Mouse (Mus musculus): ENCODE data around the gene Edem3. TPM values are rescaled to one million over a fixed set of nuclear protein-coding genes. Genes with fewer than 3 reads are reported as not detected.

Edem3 gene
- polyA plus RNA-seq (2015; fragmentation: Nextera tagmentation; extraction: Ambion mirVana) = 18.2 and 18.5 TPM in 2 replicates

DNA sequence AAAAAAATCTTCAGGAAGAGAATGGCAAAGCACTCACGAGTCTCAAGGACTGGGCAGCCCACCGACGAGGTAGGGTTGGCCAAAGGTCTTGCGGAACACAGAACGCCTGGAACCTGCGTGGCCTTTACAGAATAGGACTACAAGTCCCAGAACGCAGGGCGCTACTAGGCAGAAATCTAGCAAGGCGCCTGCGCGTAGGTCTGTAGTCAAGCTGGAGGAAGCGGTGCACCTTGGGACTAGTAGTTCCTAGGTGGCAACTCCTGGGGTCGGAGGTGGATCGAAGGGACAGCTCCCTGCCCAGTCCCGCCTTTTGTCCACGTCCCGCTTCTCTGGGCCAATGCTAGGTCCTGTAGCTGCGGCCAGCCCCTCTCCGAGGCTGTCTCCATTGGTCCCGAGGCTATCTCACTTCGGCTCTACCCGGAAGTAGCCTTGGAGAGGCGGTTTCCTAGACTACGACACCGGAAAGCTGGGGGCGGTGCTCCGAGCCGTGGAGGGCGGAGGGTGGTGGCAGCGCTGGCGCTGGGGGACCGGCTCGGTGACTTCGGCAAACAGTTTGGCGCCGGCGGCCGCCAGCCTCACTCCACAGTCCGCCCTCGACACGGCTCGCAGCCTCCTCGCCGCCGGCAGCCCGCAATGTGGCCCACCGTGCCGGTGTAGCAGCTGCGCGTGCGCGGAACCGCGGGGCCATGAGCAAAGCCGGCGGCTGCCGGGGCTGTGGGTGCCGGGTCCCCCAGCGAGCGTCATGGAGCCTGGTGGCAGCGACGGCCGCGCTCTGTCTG, at the start of gene Edem3:
Gene Edem3 (plus strand): TSS at position 491 of the 779 bp plus-strand sequence.
- no peaks in the 10 kb centered on the region for H3K27me3 ChIP-seq
- peak within 1 kb of the TSS; percentile 83 for H3K9ac ChIP-seq
- no peaks in the 10 kb centered on the region for H3K9me3 ChIP-seq
- peaks cover 16% of the 10 kb centered on the region for H3K4me1 ChIP-seq (replicated peaks)
- H3K36me3 ChIP-seq = 0 out of 2 replicates have a peak, but pooled peaks cover 3% of the 10 kb centered on the region
- peak within 1 kb of the TSS; percentile 90 for H3K4me3 ChIP-seq
- peak; percentile 99 for ATAC-seq (ENCODE audit: low read depth)
- under 1% methylated on average over 61 of the region's 64 CpGs for WGBS
- H3K27ac ChIP-seq (replicated peaks) = peak within 1 kb of the TSS; percentile 90
- peak within 1 kb of the TSS; percentile 92 for H3K4me2 ChIP-seq

DNA sequence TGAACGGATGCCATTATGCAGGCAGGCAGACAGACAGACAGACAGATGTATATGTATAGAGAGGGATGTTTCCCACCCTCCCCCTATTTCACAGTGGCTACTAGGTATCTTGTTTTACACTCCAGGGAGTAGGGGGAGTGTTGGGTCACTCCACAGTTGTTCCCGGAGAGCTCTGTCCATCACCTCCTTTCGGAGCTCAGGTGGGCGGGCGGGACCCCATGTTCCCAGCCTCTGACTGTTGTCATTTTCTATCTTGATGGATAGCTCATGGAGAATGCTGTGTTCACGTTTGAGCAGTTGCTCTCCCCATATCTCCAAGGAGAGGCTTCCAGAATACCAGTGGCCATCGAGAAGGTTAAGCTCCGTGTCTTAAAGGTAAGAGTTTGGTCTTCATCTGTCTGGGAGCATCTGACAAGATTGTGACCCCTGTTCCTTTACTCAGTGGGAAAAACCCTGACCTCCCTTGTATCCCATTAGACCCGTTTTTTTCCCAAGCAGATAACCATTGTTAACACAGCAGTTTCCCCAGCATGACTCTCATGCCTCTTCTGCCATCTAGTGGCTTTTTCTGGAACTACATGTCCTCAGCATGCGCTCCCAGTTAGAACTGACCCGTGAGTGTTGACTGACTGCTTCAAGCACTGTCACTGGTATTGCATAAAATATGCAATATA, 49.3 kb upstream of the Edem3 start:
- Histone ChIP-seq H3K4me3 (no peak overlapping the region), H3K36me3 (no peaks in the 10 kb centered on the region), H3K27ac (replicated peaks) (no peak overlapping the region), H3K9ac (no peak overlapping the region), H3K9me3 (no peaks in the 10 kb centered on the region), H3K27me3 (peaks cover 5% of the 10 kb centered on the region; the same call in 1 of the 2 replicates), H3K4me2 (no peak overlapping the region), H3K4me1 (replicated peaks) (peaks cover 25% of the 10 kb centered on the region)
- WGBS = 44% methylated on average over 11 of the region's 11 CpGs
- peak; percentile 60 for ATAC-seq (ENCODE audit: low read depth)

DNA sequence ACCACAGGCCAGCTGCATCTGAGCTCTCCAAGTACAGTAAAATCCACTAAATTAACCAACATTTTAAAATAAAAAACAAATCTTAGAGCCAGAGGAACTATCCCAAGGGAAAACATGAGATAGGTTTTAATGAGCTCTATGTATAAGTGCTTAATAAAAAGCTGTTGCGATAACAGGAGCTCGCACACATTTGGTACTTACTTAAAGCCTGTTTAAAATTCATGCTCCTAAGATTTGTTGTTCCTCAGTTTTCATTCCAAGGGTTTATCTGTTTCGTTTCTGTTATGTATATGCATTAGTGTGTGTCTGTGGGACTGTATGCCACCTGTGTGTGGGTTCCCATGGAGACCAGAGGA, 48.8 kb upstream of the Edem3 start:
- no peaks in the 10 kb centered on the region for H3K36me3 ChIP-seq
- no peaks in the 10 kb centered on the region for H3K9me3 ChIP-seq
- H3K4me3 ChIP-seq = no peak overlapping the region
- no peak overlapping the region for H3K4me2 ChIP-seq
- peaks cover 19% of the 10 kb centered on the region for H3K4me1 ChIP-seq (replicated peaks)
- no peak overlapping the region for H3K9ac ChIP-seq
- H3K27me3 ChIP-seq = peaks cover 5% of the 10 kb centered on the region; the same call in 1 of the 2 replicates
- WGBS = 80% methylated on average over 3 of the region's 3 CpGs
- ATAC-seq (ENCODE audit: low read depth) = no peak
- no peak overlapping the region for H3K27ac ChIP-seq (replicated peaks)

DNA sequence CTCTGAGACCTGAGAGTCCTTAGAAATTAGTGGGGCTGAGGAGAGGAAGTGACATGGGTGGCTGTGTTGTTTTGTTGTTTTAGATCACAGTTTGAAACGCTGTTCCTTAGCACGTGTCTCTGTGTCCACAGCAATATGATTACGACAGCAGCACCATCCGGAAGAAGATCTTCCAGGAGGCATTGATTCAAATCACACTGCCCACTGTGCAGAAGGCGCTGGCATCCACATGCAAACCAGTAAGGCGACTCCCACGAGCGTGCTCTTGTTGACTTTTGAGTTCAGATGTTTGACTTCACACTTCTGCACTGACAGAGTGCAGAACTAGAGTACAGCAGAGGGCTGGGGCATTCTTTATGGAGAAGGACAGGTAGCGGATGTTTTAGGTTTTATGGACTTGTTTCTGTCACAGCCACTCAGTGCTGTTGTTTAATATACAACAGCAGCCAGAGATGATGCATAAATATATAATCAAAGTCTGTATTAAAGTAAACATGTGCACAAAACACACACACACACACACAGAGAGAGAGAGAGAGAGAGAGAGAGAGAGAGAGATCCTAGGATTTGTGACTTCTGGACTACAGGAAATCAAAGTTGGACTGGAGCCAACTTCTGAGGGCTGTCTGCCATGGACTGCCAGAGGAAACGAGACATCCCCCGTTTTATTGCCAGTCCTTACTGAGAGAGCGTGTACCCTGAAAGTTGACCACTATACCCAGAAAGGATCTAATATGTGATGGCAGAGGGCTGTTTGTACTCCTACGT, 46.0 kb upstream of the Edem3 start:
- 58% methylated on average over 13 of the region's 13 CpGs for WGBS
- H3K4me2 ChIP-seq = no peak overlapping the region
- no peaks in the 10 kb centered on the region for H3K9me3 ChIP-seq
- no peak overlapping the region for H3K4me3 ChIP-seq
- peaks cover 5% of the 10 kb centered on the region; the same call in 1 of the 2 replicates for H3K27me3 ChIP-seq
- no peaks in the 10 kb centered on the region for H3K36me3 ChIP-seq
- H3K9ac ChIP-seq = no peak overlapping the region
- H3K27ac ChIP-seq (replicated peaks) = no peak overlapping the region
- peaks cover 16% of the 10 kb centered on the region; the same call in 1 of the 2 replicates for H3K4me1 ChIP-seq (replicated peaks)
- ATAC-seq (ENCODE audit: low read depth) = no peak

DNA sequence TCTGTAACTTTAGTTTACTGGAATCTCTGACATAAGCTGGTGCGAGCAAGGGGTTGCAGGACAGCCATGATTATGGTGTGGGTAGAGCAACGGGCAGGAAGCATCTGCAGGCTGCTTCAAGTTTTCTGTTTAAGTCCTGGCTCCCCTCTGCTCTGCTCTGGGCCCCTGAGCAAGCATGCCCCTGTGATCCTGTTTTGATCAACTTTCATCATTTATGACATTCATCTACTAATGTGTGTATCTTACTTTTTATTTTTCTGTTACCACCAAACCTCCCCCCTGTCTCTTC, 45.5 kb upstream of the Edem3 start:
- Histone ChIP-seq H3K36me3 (no peaks in the 10 kb centered on the region), H3K9ac (no peak overlapping the region), H3K9me3 (no peaks in the 10 kb centered on the region), H3K27me3 (peaks cover 5% of the 10 kb centered on the region; the same call in 1 of the 2 replicates), H3K27ac (replicated peaks) (no peak overlapping the region), H3K4me3 (no peak overlapping the region), H3K4me2 (no peak overlapping the region), H3K4me1 (replicated peaks) (peaks cover 16% of the 10 kb centered on the region; the same call in 1 of the 2 replicates)
- WGBS = 82% methylated on average over 2 of the region's 2 CpGs
- no peak for ATAC-seq (ENCODE audit: low read depth)

DNA sequence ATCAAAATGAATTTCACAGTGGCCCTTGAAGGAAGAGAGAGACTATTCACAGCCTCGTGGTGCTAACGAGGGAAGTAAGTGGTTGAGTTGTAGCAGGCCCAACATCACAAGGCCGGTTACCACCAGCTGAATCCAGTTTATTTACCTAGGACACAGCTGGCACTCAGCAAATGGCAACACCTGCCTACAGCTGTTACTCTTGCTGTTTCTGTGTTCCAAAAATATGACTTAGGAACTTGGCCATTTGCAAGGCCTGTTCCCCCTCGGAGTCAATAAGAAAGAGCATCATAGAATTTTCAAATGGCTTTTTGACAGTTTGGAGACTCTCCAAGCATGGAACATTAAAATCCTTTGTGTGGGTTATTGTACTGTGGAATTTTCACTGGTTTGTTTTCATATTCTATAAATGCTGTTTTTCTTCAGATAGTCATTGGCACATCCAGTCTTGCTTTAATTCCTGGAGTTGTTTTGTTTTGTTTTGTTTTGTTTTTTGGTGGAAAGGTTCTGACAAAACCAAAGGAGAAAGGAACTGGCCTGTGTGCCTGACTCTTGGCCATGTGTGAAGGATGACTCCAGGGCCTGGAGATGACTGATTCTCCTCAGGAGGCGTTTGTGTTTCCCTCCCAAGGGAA, 44.6 kb upstream of the Edem3 start:
- no peak overlapping the region for H3K4me2 ChIP-seq
- peaks cover 5% of the 10 kb centered on the region; the same call in 1 of the 2 replicates for H3K27me3 ChIP-seq
- ATAC-seq (ENCODE audit: low read depth) = no peak
- no peak overlapping the region for H3K27ac ChIP-seq (replicated peaks)
- H3K36me3 ChIP-seq = no peaks in the 10 kb centered on the region
- peaks cover 15% of the 10 kb centered on the region; the same call in 1 of the 2 replicates for H3K4me1 ChIP-seq (replicated peaks)
- H3K9ac ChIP-seq = no peak overlapping the region
- 71% methylated on average over 5 of the region's 5 CpGs for WGBS
- H3K9me3 ChIP-seq = no peaks in the 10 kb centered on the region
- no peak overlapping the region for H3K4me3 ChIP-seq

DNA sequence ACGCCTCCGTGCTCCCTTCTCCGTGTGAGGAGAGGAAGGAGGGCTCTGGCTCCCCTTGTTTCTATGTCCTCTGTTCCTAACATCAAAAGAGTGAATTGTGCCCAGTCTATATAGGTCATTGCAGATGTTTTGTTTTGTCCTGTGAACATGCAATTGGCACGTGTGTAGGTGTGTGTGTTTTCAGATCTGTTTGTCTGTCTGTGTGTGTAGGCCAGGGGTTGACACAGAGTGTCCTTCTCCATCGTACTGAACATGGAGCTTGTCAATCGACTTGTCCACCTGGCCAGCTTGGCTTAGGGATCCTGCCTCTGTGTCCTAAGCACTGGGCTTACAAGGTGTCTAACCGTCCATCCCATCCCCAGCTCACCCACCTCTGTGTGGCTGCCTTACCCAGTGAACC, 44.1 kb upstream of the Edem3 start:
- peaks cover 10% of the 10 kb centered on the region; the same call in 1 of the 2 replicates for H3K4me1 ChIP-seq (replicated peaks)
- no peak overlapping the region for H3K27ac ChIP-seq (replicated peaks)
- no peak overlapping the region for H3K4me2 ChIP-seq
- H3K27me3 ChIP-seq = peaks cover 5% of the 10 kb centered on the region; the same call in 1 of the 2 replicates
- H3K36me3 ChIP-seq = no peaks in the 10 kb centered on the region
- H3K9ac ChIP-seq = no peak overlapping the region
- H3K4me3 ChIP-seq = no peak overlapping the region
- 79% methylated on average over 7 of the region's 7 CpGs for WGBS
- no peaks in the 10 kb centered on the region for H3K9me3 ChIP-seq
- ATAC-seq (ENCODE audit: low read depth) = no peak

DNA sequence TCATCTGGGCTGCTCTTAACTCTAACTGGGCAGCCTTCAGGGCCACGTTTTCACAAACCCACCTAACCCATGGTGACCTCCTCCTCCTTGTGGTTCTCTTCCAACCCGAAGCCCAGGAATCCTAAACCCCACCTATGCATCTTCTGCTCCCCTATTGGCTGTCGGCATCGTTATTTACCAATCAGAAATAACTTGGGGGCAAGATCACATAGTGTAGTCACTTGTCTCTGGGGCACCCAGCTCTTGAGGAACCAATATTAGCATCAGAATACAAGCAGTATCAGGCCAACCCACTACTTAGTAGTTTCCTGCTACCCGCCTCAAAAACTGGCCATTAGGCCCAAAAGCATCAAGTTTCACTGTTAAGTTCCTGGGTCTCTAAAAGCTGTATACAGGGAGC, 42.5 kb upstream of the Edem3 start:
- H3K27ac ChIP-seq (replicated peaks) = no peak overlapping the region
- no peak overlapping the region for H3K4me3 ChIP-seq
- WGBS = 46% methylated on average over 5 of the region's 5 CpGs
- H3K4me1 ChIP-seq (replicated peaks) = peaks cover 10% of the 10 kb centered on the region; the same call in 1 of the 2 replicates
- H3K4me2 ChIP-seq = no peak overlapping the region
- H3K36me3 ChIP-seq = no peaks in the 10 kb centered on the region
- H3K27me3 ChIP-seq = no peaks in the 10 kb centered on the region
- no peak for ATAC-seq (ENCODE audit: low read depth)
- no peak overlapping the region for H3K9ac ChIP-seq
- no peaks in the 10 kb centered on the region for H3K9me3 ChIP-seq

DNA sequence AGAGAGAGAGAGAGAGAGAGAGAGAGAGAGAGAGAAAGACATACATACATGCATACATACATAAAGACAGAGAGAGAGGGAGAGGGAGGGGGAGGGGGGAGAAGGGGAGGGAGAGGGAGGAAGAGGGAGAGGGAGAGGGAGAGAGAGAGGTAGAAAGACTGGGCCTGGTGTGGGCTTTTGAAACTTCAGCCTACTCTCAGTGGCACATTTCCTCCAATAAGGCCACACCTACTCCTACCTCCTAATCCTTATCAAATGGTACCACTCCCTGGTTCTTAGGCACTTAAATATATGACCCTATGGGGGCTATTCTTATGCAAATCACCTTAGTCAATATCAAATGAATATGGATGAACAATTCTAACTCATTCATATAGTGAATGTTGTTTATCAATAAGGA, 41.5 kb upstream of the Edem3 start:
- Histone ChIP-seq H3K9ac (no peak overlapping the region), H3K36me3 (no peaks in the 10 kb centered on the region), H3K27ac (replicated peaks) (no peak overlapping the region), H3K4me1 (replicated peaks) (peaks cover 10% of the 10 kb centered on the region; the same call in 1 of the 2 replicates), H3K4me3 (no peak overlapping the region), H3K27me3 (no peaks in the 10 kb centered on the region), H3K9me3 (no peaks in the 10 kb centered on the region), H3K4me2 (no peak overlapping the region)
- ATAC-seq (ENCODE audit: low read depth) = no peak

DNA sequence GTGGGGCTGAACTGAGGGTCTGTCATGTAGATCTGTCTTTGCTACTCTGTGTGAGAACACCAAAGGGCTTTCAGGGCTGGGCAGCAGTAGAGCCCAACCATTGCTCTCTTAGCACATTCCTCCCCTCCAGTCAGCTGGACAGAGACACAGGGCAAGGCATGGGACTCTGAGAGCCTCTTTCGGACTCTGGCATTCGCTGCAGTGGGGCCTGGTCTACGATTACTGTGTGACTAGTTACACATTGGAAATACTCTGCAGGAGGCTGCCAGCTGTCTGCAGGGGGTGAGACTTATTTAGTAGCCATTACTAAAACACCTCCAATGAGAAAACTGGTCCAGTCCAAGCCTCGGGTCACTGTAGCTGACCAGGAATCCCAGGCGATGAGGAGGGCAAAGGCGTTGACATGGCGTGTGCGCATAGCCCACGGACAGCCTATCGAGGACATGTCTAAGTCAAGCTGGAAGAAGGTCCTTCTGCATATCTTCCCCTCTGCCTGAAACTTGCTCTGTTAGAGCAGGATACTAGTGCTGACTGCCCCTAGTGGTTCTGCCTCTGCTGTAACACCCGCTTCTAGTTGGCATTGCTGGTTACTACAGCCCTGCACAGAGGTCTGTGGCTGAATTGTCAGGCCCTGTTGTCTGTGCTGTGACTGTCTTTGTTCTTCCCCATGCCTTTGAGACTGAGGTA, 39.0 kb upstream of the Edem3 start:
- no peak overlapping the region for H3K4me3 ChIP-seq
- H3K9ac ChIP-seq = no peak overlapping the region
- 0 out of 2 replicates have a peak, but pooled peaks have one; percentile 8 for ATAC-seq (ENCODE audit: low read depth)
- H3K4me1 ChIP-seq (replicated peaks) = 0 out of 2 replicates have a peak, but pooled peaks cover 3% of the 10 kb centered on the region
- no peaks in the 10 kb centered on the region for H3K36me3 ChIP-seq
- H3K27ac ChIP-seq (replicated peaks) = no peak overlapping the region
- H3K4me2 ChIP-seq = no peak overlapping the region
- no peaks in the 10 kb centered on the region for H3K9me3 ChIP-seq
- 73% methylated on average over 11 of the region's 11 CpGs for WGBS
- no peaks in the 10 kb centered on the region for H3K27me3 ChIP-seq

DNA sequence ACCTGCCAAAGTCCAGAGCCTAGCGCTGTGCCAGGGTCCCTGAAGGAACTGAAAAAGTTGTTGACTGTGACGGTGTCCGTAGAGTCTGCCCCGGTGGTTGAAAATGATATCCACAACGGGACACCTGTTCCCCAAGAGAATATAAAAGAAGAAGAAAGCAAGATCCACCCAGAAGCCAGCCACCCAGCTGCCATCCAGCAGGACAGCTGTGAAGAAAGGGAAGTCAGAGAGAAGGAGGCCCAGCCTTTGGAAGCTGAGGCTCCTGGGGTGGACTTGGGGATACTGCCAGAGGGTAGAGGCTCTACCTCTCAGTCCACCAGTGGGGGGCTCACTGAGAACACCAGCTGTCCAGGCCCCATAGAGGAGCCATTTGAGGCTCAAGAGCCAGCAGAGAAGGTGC, 37.5 kb upstream of the Edem3 start:
- no peak for ATAC-seq (ENCODE audit: low read depth)

More for the DNA sequence above, 37.5 kb upstream of the Edem3 start:
- H3K4me3 ChIP-seq = no peak overlapping the region
- no peaks in the 10 kb centered on the region for H3K9me3 ChIP-seq
- no peak overlapping the region for H3K27ac ChIP-seq (replicated peaks)
- H3K27me3 ChIP-seq = no peaks in the 10 kb centered on the region
- 95% methylated on average over 5 of the region's 5 CpGs for WGBS
- H3K4me1 ChIP-seq (replicated peaks) = peaks cover 10% of the 10 kb centered on the region
- no peak overlapping the region for H3K4me2 ChIP-seq
- H3K36me3 ChIP-seq = no peaks in the 10 kb centered on the region
- no peak overlapping the region for H3K9ac ChIP-seq
